Mouse (Mus musculus): ENCODE results near the gene Otud7a. TPM values are rescaled to one million over a fixed set of nuclear protein-coding genes. Genes with fewer than 3 reads are reported as not detected.
"Not testable (repeated sequence)": the region's sequence is repeated elsewhere in the genome, so short reads cannot be mapped to it uniquely, and the experiment has no call there.

Otud7a gene
- total RNA-seq, 2 experiments from 2014 or later = 61.3 to 66.2 TPM

GRCm38 (mm10) chr7:63667986-63668741 lies 223.6 kb downstream of the Otud7a start:
- no peak for DNase-seq (ENCODE audit: extremely low spot score in 1 of 2, low spot score in 2 of 2)

DNA sequence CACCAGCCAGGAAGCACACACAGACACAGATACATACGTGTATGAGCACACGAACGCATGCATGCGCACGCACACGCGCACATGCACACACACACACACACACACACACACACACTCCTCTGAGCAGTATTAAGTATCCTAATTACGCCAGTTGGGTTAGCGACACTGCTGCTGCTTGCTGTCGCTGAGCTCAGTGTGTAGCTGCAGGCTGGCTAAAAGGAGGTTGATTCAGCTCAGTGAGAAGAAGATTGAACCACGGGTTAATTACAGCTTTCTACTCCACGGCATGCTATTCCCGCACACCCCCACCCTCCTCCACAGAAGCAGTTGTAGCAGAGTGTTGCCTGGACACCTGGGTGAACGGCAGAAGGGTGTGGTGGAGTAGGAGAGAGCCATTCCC lies 224.4 kb downstream of the Otud7a start:
- no peak for DNase-seq (ENCODE audit: extremely low spot score in 1 of 2, low spot score in 2 of 2)
- intact Hi-C loops (cut with DNase I) = no loop called here

More at GRCm38 (mm10) chr7:63667986-63668741, 223.6 kb downstream of the Otud7a start:
- intact Hi-C loops (cut with DNase I) = no loop called here

GRCm38 (mm10) chr7:63670911-63671310 lies 226.4 kb downstream of the Otud7a start:
- not testable (repeated sequence) for DNase-seq (ENCODE audit: extremely low spot score in 1 of 2, low spot score in 2 of 2)
- intact Hi-C loops (cut with DNase I) = loop anchor here (5.0 kb wide), 1 partner anchor 224 kb away; no protein-coding TSS in a partner anchor

- intact Hi-C loops (cut with DNase I) = loop anchor here (5.0 kb wide), 1 partner anchor 225 kb away; no protein-coding TSS in a partner anchor
- peak; percentile 82 to 87 for DNase-seq (ENCODE audit: extremely low spot score in 1 of 2, low spot score in 2 of 2)
These were observed 227.4 kb downstream of the Otud7a start for GRCm38 (mm10) chr7:63671904-63672303.

DNA sequence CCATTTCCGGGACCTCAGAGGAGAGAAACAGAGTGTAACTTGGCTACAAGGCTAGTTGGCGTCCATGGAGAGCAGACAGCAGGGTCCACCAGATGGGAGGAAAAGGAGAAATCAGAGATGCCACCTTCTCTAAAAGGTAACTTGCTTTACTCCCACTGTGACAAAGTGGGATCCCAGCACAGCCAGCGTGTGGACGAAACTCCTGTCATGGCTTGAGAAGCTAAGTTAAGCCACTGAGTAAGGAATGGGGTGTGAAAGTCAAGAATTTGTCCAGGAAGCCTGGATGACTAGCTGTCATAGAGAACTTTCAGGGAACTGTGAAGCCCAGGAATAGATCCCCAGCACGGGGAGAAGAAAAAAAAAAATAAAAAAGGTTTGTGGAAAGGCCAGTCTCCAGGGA lies 232.1 kb downstream of the Otud7a start:
- intact Hi-C loops (cut with DNase I) = no loop called here
- no peak for DNase-seq (ENCODE audit: extremely low spot score in 1 of 2, low spot score in 2 of 2)

DNA sequence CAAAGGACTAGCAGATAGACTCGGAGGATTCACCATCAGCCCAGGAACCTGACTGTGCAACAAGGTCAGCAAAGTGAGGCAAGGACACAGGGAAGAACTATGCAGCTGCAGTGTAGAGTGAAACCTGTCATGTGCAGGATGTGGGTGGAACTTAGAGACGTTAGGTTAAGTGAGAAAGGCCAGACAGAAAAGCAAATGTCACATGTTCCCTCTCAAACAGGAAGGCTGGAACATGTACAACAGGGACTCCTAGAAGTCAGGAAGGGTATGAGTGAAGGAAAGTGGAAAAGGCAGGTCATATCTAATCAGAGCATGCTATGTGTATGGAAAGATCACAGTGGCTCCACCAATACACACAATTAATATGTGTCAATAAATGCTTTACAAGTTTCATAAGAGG lies 232.6 kb downstream of the Otud7a start:
- intact Hi-C loops (cut with DNase I) = no loop called here
- no peak for DNase-seq (ENCODE audit: extremely low spot score in 1 of 2, low spot score in 2 of 2)

GRCm38 (mm10) chr7:63687056-63687455 lies 242.5 kb downstream of the Otud7a start:
- no peak for DNase-seq (ENCODE audit: extremely low spot score in 1 of 2, low spot score in 2 of 2)
- intact Hi-C loops (cut with DNase I) = no loop called here

DNA sequence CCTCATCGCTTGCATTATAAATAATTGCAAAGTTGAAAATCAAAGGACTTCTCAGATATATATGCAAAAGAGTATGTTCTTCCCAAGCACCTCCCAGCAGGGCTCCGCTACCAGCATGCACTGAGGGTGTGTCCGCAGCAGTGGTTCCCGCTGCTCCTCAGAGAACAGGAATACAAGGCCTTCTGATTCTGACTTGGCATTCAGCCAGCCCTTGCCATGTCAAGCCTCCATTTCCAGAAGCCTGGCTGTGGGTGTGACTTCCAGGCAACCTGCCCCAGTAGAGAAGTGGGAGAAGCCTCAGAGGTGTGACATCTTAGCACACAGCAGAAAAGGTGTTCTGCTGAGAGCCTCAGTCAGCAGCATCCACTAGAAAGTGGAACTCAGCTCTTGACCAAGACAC lies 253.4 kb downstream of the Otud7a start:
- DNase-seq (ENCODE audit: extremely low spot score in 1 of 2, low spot score in 2 of 2) = no peak
- intact Hi-C loops (cut with DNase I) = no loop called here

DNA sequence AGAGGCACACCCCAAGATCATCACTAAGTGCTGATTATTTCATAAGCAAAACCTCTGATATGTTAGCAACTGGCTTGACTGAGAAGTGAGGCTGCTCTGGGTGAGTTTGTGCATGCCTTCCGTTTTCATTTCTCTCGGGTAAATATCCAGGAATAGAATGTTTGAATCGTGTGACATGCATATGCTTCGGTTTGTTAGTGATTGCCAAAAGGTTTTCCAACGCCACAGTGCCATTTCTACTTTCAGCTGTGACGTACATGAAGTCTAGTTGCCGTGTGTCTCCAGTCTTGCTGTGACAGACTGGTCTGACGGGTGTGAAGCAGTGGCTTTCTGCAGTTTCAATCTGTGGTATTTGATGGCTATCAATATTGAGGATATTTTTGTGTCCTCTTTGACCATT lies 273.4 kb downstream of the Otud7a start:
- intact Hi-C loops (cut with DNase I) = no loop called here
- no peak for DNase-seq (ENCODE audit: extremely low spot score in 1 of 2, low spot score in 2 of 2)

GRCm38 (mm10) chr7:63719183-63719944 lies 274.8 kb downstream of the Otud7a start:
- no peak for DNase-seq (ENCODE audit: extremely low spot score in 1 of 2, low spot score in 2 of 2)
- intact Hi-C loops (cut with DNase I) = no loop called here

DNA sequence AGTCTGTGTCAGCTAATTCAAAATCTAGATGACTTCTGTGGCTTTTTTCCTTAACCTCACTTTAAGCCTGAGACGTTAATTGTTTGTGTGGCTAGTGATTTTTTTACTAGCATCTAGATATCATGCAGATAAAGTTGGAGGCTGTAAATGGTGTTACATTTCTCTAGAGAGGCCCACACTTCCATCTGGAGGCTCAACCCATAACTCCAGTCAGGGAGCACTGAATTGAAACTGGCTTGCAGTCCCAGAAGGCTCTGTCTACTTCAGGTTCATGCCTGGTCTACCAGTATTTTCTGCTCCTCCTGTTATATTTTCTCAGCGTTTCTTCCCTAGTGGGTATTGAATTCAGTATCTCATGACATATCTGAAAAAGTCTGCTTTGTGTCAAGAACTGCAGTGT lies 276.1 kb downstream of the Otud7a start:
- intact Hi-C loops (cut with DNase I) = no loop called here
- no peak for DNase-seq (ENCODE audit: extremely low spot score in 1 of 2, low spot score in 2 of 2)

GRCm38 (mm10) chr7:63725040-63725729 lies 280.6 kb downstream of the Otud7a start:
- no peak for DNase-seq (ENCODE audit: extremely low spot score in 1 of 2, low spot score in 2 of 2)
- intact Hi-C loops (cut with DNase I) = no loop called here

- no peak for DNase-seq (ENCODE audit: extremely low spot score in 1 of 2, low spot score in 2 of 2)
- intact Hi-C loops (cut with DNase I) = loop anchor here (10.0 kb wide), 1 partner anchor 405 kb away; no protein-coding TSS in a partner anchor
These were observed 285.1 kb downstream of the Otud7a start for GRCm38 (mm10) chr7:63729605-63730004.

DNA sequence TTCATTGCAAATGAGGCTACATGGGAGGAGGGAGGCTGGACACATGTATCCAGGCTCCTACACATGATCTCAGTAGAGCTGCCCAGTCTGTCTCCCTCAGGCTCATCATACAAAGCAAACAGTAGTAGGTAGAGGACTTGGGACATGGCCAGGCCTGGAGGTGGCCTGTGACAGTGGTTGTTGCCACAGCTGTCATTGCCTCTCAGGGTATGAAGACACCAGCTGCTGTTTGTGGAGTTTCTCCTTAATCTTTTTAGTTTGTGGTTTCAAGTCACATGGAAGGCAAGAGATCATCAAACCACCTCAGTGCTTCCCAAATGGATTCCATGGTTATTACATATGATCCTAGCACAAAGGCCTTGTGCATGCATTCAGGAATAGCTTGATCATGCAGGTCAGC lies 285.5 kb downstream of the Otud7a start:
- intact Hi-C loops (cut with DNase I) = loop anchor here (10.0 kb wide), 1 partner anchor 405 kb away; no protein-coding TSS in a partner anchor
- DNase-seq (ENCODE audit: extremely low spot score in 1 of 2, low spot score in 2 of 2) = no peak

DNA sequence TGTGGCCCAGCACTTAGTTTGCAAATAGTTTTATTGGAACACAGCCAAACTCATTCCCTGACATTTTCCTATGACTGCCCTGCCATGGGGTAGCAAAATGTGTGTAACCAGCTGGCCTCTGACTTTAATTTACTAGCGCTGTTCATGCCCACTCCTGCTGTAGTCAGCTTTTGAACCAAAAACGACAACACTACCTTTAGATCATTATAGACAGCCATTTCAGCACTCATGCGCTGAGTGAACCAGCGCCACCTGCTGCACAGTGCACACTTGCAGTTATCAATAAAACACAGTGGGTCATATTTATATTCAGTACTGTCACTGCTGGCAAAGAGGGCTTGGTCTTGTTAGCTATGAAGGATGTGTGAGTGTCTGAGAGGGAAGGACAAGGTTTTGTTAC lies 293.2 kb downstream of the Otud7a start:
- intact Hi-C loops (cut with DNase I) = loop anchor here (10.0 kb wide), 1 partner anchor 413 kb away; no protein-coding TSS in a partner anchor
- peak in 1 of 2 experiments; percentile 37 for DNase-seq (ENCODE audit: extremely low spot score in 1 of 2, low spot score in 2 of 2)

DNA sequence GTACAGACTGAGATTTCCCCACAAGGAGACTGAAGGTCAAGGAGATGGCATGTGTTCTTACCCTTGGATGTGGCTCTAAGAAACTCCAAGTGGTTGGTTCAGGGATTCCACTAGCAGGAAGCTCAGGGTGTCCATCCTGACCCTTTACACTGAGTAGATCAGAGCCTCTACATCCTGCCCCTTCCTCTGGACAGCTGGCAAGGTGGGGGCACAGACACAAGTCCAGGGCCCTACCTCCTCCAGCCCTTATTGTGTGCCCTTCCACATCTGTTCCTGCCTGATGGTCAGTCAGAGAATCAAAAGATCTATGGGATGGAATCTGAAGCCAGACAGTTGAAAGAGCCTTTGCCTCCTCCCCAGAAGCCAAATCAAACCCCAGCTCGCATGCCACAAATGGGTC lies 293.6 kb downstream of the Otud7a start:
- DNase-seq (ENCODE audit: extremely low spot score in 1 of 2, low spot score in 2 of 2) = peak in 1 of 2 experiments; percentile 6
- intact Hi-C loops (cut with DNase I) = loop anchor here (10.0 kb wide), 1 partner anchor 413 kb away; no protein-coding TSS in a partner anchor

- intact Hi-C loops (cut with DNase I) = no loop called here
- no peak for DNase-seq (ENCODE audit: extremely low spot score in 1 of 2, low spot score in 2 of 2)
These were observed 298.6 kb downstream of the Otud7a start for GRCm38 (mm10) chr7:63743116-63743515.

DNA sequence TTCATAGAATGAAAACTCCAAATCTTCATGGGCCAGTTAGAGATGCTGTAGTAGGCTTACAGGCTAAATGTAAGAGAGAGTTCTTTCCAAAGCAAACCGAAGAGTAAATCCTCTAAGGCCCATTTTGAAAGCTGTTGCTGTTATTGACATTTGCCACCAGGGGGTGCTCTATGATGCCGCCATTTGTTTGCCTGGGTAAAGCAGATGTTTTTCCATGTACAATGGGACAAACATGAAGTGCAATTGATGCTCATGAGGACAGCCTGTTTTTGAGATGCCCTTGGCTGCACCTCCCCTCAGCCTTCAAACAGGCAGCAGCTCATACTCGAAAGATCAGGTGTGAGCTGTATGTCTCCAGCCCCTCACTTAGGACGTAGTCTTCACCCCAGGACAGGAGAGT lies 307.5 kb downstream of the Otud7a start:
- intact Hi-C loops (cut with DNase I) = loop anchor here (10.0 kb wide), 5 partner anchors 143 to 993 kb away; partner anchors contain the start of gene Trpm1
- peak in 1 of 2 experiments; percentile 38 for DNase-seq (ENCODE audit: extremely low spot score in 1 of 2, low spot score in 2 of 2)

- intact Hi-C loops (cut with DNase I) = loop anchor here (10.0 kb wide), 5 partner anchors 141 to 991 kb away; partner anchors contain the start of gene Trpm1
- DNase-seq (ENCODE audit: extremely low spot score in 1 of 2, low spot score in 2 of 2) = peak; percentile 51 to 60
These were observed 308.8 kb downstream of the Otud7a start for GRCm38 (mm10) chr7:63753274-63753751.

Measured in left cerebral cortex, postnatal 10 days (tissue).